Mouse (Mus musculus) embryonic fibroblast, embryonic 13.5 days (primary cell): ENCODE measurements around the gene Tmem212.

Experiments used
- CTCF ChIP-seq: IDR thresholded peaks from 2 replicates; pipeline ENCODE4 v1.5.1; 2011; ENCODE audit warnings: mild to moderate bottlenecking, control low read depth, low read length, moderate library complexity, borderline replicate concordance; ENCODE audit not compliant: insufficient read depth
- POLR2A ChIP-seq: IDR thresholded peaks from 2 replicates; pipeline ENCODE4 v1.6.1; 2011; ENCODE audit warnings: low read depth, mild to moderate bottlenecking, control low read depth, low read length, moderate library complexity

GRCm38 (mm10) chr3:27839795-27840194 lies 56.4 kb downstream of the Tmem212 start:
- no peak for TF ChIP-seq POLR2A
- no peak for TF ChIP-seq CTCF
